Mouse (Mus musculus): ENCODE measurements around the gene Itk.

DNA sequence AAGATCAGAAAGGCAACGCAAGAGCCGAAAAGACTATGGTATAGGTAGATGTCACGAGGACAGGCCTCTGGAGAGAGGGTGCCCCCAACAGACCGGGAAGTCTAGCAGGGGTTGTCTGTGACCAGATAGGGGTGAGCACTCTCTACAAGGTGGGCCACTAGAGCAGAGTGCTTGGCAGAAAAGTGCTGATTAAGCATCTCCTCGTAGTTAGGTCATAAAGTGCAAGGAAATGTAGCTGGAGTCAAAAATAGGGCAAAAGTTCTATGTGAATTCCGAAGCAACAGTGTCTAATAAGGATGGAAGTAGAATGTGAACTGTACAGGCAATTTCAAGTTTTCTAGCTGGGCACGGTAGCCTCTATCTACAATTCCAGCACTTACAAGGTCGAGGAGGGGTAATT lies 18.1 kb downstream of the Itk start:
- TF ChIP-seq POLR2A (IDR thresholded peaks at IDR 0.05; ENCODE audit: low read depth, low read length): no peak
- TF ChIP-seq CTCF (conservative IDR thresholded peaks at IDR 0.05; ENCODE audit: insufficient read depth, insufficient read length, low read depth, low read length): no peak
